Mouse (Mus musculus): Measurements from ENCODE around the gene Artn.
A peak's percentile ranks its signal among the peaks of the same experiment; 100 is the strongest.

Gene Artn

DNA sequence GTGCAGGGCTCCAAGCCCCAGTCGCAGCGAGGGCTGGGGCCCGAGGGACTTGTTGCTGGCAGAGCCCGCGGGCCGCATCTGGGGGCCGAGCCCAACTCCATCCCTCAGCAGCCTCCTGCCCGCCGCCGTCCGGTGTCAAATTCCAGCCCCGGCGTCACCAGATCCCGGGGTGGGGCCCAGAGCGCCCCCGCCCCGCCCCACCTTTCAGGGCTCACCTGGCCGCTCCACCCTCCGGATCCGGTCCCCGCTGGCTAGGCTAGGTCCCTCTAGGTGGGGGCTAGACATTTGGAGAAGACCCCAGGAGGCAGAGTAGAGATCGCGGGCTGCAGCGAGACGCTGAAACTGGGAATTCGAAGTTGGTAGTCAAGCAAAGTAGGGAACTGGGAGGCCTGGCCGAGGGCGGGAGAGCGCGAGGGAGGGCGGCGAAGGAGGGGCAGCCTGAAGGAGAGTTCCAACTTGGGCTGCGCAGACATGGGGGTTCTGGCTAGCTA, at the start of gene Artn:
Gene Artn (minus strand): TSS at position 373 of the 491 bp plus-strand sequence.
- DNase-seq, result peak; percentile 70 to 86

- no peak for DNase-seq
These were observed 49.6 kb upstream of the Artn start for GRCm38 (mm10) chr4:117979181-117979580.

- DNase-seq, result no peak
These were observed 48.7 kb upstream of the Artn start for GRCm38 (mm10) chr4:117978282-117978681.

DNA sequence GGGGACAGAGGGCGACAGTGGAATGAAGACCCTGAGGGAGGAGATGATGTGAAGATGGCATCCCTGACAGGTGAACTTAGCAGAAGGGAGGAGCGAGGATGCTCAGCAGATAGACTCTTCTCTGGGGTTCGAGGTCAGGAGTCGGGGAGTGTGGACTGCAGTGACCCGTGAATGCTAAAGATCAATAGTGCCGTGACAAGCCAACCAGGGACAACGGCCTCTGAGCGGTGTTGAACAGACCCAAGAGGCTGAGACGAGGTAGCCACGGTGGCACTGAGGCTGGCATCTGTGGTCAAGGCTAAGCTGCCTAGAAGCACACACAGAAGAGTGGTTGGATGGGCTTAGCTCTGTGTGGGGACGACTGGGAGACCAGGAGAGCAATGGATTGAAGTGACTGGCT, 48.3 kb upstream of the Artn start:
- no peak for DNase-seq

GRCm38 (mm10) chr4:117977371-117977770, 47.8 kb upstream of the Artn start:
- DNase-seq, result no peak

- DNase-seq, result peak in 1 of 2 experiments; percentile 13
These were observed 46.3 kb upstream of the Artn start for GRCm38 (mm10) chr4:117975820-117976219.

DNA sequence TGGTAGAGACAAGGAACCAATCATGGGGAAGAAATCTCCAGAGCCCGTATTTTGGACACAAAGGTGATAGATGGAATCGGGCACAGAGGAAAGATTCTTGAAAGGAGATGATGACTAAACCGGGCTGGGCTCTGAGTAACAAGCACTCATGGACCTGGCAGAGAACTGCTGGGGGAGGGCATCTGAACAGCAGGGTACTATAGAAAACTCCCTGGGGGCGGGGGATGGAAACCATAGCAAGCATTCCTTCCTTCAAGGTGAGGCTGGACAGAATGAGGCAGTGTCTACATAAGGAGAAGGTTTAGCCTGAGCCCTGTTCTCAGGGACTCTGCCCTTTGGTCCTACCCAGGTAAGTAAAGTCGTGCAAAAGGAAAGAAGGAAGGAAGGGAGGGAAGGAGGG, 45.2 kb upstream of the Artn start:
- DNase-seq, result no peak

DNA sequence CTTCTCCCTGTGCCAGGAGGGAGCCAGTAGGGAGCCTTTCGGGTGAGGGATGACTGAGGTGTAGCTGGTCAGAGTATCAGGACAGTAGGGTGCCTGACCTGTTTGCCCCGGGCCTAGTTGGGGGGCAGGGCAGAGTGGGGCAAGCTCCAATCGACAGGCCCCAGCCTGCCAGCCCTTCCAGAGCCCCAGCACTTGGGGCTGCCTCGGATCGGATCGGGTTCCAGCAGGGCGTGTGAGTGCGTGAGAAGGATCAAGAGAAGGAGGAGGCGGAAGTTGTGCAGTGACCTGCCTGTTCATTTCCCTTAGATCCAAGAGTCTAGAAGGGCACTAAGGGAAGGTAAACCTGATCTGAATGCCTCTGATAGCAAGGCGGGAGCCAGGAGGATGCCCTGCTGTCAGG, 43.4 kb upstream of the Artn start:
- DNase-seq, result no peak

DNA sequence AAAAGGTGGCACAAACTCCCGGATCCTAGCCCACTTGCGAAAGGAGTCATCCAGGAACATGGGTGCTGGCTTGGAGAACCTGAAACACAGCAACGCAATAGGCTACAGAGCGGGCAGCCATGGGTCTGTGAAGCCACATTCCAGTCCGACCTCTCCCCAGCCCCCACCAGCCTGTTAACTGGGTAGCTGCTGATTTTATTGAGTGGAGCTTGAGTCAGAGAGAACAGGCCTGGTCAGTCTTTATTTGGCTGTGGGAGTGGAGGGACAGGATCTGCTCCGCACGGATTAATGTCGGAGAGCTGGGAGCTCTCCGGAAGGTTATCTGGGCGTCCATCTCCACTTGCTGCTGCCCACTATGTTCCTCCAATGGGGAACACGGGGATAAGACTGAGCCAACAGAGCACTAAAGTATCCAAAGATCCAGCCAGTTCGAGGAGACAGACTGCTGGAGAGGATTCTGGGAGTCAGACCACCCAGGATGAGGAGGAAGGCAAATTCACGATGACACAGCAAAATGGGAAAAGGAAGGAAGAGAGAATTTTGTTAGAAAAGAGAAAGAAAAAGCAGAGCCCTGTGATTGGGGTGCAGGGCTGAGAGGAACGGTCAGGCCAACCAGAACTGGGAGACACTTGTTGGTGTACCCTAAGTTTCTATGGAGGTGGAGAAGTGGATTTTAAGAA, 34.9 kb upstream of the Artn start:
- DNase-seq, result no peak

DNA sequence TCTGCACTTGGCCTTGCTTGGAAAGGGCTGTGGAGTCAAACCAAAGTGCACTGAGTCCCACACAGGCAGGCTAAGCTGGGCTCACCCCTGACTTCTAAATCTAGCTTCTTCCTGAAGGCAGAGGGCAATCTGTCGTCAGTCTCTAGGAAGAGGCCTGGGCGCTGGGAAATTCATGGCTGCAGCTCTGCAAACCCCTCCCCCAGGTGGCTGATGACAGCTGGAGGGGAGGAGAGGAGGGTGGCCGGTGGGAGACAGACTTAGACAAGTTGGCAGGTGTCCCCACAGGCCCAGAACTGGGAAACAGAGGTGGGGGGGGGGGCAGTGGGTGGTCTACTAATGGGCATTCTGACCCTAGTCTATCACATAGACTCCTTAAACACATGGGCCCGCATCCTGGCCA, 27.9 kb upstream of the Artn start:
- DNase-seq, result no peak

DNA sequence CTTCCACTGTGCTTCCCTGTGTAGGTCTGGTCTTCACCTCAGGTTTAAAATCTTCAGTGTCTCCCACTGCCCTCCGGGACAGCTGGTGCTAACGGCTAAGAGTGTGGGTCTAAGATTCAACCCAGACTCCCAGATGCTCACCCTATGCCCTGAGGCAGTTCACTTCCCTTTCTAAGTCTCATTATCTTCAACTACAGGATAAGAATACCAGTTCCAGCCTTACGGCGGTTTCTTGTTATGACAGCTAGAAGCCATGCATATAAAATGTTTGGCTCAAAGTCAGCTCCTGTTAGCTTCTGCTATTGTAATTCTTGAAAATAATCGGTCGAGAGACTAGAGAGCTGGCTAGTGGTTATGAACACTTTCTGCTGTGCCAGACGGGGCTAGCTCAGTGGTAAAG, 17.9 kb upstream of the Artn start:
- DNase-seq, result no peak

- DNase-seq, result no peak
These were observed 17.2 kb upstream of the Artn start for GRCm38 (mm10) chr4:117946639-117947305.

DNA sequence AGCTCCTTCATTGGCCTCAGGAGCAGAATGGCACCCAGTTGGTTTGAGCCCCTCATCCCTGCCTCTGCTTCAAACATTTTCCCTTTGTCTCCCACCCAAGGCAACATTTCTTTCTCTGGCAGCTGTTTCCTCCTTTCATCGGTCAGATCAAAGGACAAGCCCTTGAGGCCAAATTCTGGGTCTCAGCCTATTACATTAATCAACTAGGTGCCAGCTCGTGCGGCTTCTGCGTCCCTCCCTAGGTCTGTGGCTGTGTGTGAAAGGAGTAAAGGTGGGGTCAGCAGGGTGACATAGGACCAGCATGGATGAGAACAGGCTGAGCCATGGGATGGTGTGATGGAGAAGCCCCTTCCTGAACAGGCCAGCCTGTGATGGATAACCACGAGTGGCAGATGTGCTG, 13.8 kb upstream of the Artn start:
- no peak for DNase-seq

DNA sequence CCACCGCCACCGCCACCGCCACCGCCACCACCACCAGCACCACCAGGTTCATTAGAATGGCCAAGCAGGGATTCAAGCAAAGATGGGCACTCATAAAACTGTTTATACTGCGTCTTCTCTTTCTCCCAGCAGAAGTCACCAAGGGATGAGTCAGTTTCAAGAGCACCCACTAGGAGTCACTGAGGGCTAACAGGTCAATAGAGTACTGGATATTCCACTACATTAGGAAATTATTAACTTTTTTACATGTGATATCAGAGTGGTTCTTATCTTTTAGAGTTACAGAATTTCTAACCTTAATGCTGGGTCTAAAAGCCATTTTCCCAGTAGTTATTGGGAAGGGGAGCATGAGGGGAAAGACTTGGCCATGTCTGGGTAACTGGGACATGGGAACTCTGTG, 7.4 kb upstream of the Artn start:
- DNase-seq, result no peak

- DNase-seq, result no peak
These were observed 4.5 kb upstream of the Artn start for GRCm38 (mm10) chr4:117934081-117934480.

DNA sequence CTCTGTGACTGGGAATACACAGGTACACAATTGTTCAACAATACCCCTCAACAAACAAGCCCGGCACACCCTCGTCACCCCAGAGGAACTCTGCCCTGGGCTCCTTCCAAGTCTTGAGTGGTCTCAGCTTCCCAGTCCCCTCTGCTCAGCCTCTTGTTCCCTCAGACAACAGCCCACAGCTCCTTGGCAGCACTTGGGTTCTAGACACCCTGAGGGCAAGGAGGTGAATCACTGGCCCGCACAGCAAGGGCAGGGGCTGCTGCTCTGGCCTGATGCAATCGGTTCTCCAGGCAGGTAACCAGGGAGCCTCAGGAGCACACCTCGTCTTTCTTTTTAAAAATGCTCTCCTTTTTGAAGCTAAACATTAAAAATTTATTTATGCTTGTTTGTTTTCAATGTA, 3.7 kb upstream of the Artn start:
- no peak for DNase-seq

DNA sequence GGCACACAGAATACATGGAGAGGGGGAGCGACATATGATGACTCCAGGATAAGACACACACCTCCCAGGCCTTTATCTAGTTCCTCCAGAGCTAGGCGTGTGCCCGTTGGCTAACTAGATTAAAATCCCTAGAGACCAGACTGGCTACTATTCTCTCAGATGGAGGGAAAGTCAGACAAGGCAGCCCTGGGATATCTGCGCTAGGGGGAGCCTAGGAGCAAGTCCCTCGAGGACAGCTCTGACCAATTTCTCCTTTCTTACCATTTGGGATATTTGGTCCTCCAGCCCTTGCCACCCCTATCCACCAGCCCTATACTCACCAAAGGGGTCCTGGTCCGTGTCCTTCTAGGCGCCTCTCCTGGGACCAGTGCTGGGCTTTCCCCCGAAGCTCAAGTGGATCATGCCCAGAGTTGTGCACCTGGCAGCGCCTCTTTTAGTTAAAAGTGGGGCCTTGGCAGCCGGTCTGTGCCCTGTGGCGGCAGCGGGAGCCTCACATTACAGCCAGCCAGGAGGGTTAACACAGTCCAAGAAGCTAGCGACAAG, 793 bp downstream of the Artn start:
- peak; percentile 68 to 78 for DNase-seq

DNA sequence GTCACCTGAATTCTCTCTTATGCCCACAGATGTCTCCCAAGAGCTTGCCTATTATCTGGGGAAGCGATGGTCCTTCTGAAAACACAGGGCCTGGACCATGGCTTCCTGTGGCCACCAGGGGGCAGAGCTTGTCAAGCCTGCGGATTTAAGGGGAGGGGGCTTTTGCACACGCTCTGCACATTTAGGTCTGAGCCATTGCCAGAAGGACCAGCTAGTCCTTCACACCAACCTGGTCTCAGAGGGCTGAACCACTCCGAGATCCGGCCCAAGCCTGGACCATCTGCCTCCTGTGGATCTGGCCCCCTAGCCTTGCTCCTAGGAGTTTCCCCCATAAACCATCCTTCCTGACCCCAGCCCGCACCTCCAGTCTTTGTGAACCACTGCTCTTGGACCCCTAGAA, 1.3 kb downstream of the Artn start:
- peak in 1 of 2 experiments; percentile 43 for DNase-seq

- no peak for DNase-seq
These were observed 2.7 kb downstream of the Artn start for GRCm38 (mm10) chr4:117926545-117927482.

DNA sequence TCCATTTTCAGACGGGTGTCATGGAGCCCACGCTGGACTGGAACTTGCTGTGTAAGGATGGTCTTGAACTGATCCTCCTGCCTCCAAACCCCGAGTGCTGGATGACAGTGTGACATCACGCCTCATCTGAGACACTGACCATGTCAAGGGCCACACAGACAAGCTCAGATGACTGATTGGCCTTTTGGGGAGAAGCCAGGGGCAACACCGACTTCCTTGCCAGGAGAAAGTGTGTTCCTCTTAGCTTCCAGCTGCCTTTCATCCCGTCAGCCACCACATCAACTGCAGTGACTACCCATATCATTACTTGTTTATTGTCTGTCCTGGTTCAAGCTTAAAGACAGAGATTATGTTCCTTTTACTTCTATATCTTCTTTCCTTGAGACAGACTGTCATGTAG, 4.6 kb downstream of the Artn start:
- DNase-seq, result no peak

- no peak for DNase-seq
These were observed 6.1 kb downstream of the Artn start for GRCm38 (mm10) chr4:117923450-117923849.

- DNase-seq, result no peak
These were observed 8.2 kb downstream of the Artn start for GRCm38 (mm10) chr4:117921358-117921757.

DNA sequence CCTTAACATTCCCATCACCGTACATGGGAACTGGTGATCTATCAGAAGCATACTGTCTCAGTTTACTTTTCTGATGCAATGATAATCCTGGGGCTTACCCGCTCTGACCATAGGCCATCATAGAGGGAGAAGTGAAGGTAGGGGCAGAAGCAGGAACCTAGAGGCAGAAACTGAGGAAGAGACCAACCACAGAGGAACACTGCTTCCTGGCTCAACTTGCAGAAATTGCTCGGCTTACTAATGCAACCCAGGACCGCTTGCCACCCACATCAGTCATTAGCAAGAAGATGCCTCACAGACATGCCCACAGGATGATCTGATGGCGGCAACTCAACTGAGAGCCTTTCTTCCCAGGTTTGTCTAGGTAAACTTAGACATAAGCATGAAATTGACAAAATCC, 10.8 kb downstream of the Artn start:
- DNase-seq, result no peak
